Mouse (Mus musculus): Measurements from ENCODE around the gene Fras1.
A peak's percentile ranks its signal among the peaks of the same experiment; 100 is the strongest.

Gene Fras1

GRCm38 (mm10) chr5:96373567-96373985, at the start of gene Fras1:
Gene Fras1, plus strand, starts transcription at chr5:96373955.
- peak; percentile 73 for DNase-seq (ENCODE audit: low read depth, low spot score)

- peak; percentile 14 for DNase-seq (ENCODE audit: low read depth, low spot score)
Observed at GRCm38 (mm10) chr5:96331048-96331737, 42.6 kb upstream of the Fras1 start.

- DNase-seq (ENCODE audit: low read depth, low spot score), result no peak
Observed at GRCm38 (mm10) chr5:96331738-96332070, 42.1 kb upstream of the Fras1 start.

- peak; percentile 29 for DNase-seq (ENCODE audit: low read depth, low spot score)
Observed at GRCm38 (mm10) chr5:96333963-96334362, 39.8 kb upstream of the Fras1 start.

- DNase-seq (ENCODE audit: low read depth, low spot score), result no peak
Observed at GRCm38 (mm10) chr5:96340564-96340963, 33.2 kb upstream of the Fras1 start.

GRCm38 (mm10) chr5:96344983-96345382, 28.8 kb upstream of the Fras1 start:
- DNase-seq (ENCODE audit: low read depth, low spot score), result no peak

GRCm38 (mm10) chr5:96351963-96352362, 21.8 kb upstream of the Fras1 start:
- peak; percentile 60 for DNase-seq (ENCODE audit: low read depth, low spot score)

GRCm38 (mm10) chr5:96363950-96364349, 9.8 kb upstream of the Fras1 start:
- no peak for DNase-seq (ENCODE audit: low read depth, low spot score)

GRCm38 (mm10) chr5:96365590-96365989, 8.2 kb upstream of the Fras1 start:
- DNase-seq (ENCODE audit: low read depth, low spot score), result no peak

- DNase-seq (ENCODE audit: low read depth, low spot score), result no peak
Observed at GRCm38 (mm10) chr5:96367260-96367659, 6.5 kb upstream of the Fras1 start.

GRCm38 (mm10) chr5:96373106-96373505, 649 bp upstream of the Fras1 start:
- peak; percentile 15 for DNase-seq (ENCODE audit: low read depth, low spot score)

GRCm38 (mm10) chr5:96373986-96374901, 489 bp downstream of the Fras1 start:
- peak; percentile 74 for DNase-seq (ENCODE audit: low read depth, low spot score)

- no peak for DNase-seq (ENCODE audit: low read depth, low spot score)
Observed at GRCm38 (mm10) chr5:96375391-96375831, 1.7 kb downstream of the Fras1 start.

- no peak for DNase-seq (ENCODE audit: low read depth, low spot score)
Observed at GRCm38 (mm10) chr5:96376216-96376615, 2.5 kb downstream of the Fras1 start.

- no peak for DNase-seq (ENCODE audit: low read depth, low spot score)
Observed at GRCm38 (mm10) chr5:96386138-96386933, 12.6 kb downstream of the Fras1 start.

GRCm38 (mm10) chr5:96388306-96388705, 14.6 kb downstream of the Fras1 start:
- no peak for DNase-seq (ENCODE audit: low read depth, low spot score)

- DNase-seq (ENCODE audit: low read depth, low spot score), result no peak
Observed at GRCm38 (mm10) chr5:96389963-96390623, 16.3 kb downstream of the Fras1 start.

- no peak for DNase-seq (ENCODE audit: low read depth, low spot score)
Observed at GRCm38 (mm10) chr5:96391086-96391485, 17.3 kb downstream of the Fras1 start.

GRCm38 (mm10) chr5:96394947-96395346, 21.2 kb downstream of the Fras1 start:
- no peak for DNase-seq (ENCODE audit: low read depth, low spot score)

- DNase-seq (ENCODE audit: low read depth, low spot score), result no peak
Observed at GRCm38 (mm10) chr5:96395786-96396650, 22.3 kb downstream of the Fras1 start.
